In the genomic region with DNA sequence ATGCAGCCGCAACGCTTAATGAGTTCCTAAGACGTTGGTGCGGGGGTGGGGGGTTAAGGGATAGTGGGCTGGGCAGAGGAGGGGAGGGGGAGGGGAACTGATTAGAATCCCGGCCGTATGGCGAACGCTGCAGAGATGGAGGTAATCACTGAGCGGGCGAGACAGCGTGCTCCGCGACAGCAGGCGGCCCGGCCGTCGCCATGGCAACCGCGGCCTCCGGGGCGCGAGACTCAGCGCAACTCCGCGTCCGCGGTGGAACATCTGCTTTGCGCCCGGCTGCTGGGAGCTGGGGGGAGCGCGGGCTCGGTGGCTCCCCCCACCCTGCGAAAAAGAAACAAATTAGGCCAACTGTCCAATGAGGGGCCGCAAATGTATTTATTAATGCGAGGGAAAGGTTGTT, we compare ENCODE assay signal across 8 mouse cellular contexts. TPM values are rescaled to one million over a fixed set of nuclear protein-coding genes. Genes with fewer than 3 reads are reported as not detected.
A peak's percentile ranks its signal among the peaks of the same experiment; 100 is the strongest.
DNase-seq lines count a peak whose midpoint lies in the region; ATAC-seq lines count a peak whose summit lies in the region.

No protein-coding gene starts in this region.

- 0% methylated on average over 35 of the region's 35 CpGs for whole genome bisulfite sequencing in forebrain, embryonic 14.5 days
- WGBS in lung, embryonic 15.5 days: 1% methylated on average over 35 of the region's 35 CpGs

- peak overlapping the region; percentile 53 for H3K4me2 ChIP-seq in forebrain, embryonic 14.5 days (ENCODE audit: low read length)
- peak overlapping the region; percentile 83 for H3K4me2 ChIP-seq in lung, embryonic 15.5 days

- no peaks in the 10 kb centered on the region for H3K27me3 ChIP-seq in forebrain, embryonic 14.5 days (replicated peaks; ENCODE audit: control insufficient read depth, insufficient read depth, low read length)
- peaks cover 38% of the 10 kb centered on the region; the same call in 1 of the 2 replicates for H3K27me3 ChIP-seq in lung, embryonic 15.5 days

- intact Hi-C loops in heart, postnatal 36 days (cut with DNase I): no loop called here

- ATAC-seq in forebrain, embryonic 14.5 days: peak; percentile 92
- ATAC-seq in lung, embryonic 15.5 days (ENCODE audit: borderline replicate concordance, extremely low read depth, low FRiP score, low TSS enrichment): peak; percentile 76; the same call in 1 of the 2 replicates

- H3K27ac ChIP-seq in forebrain, embryonic 14.5 days (ENCODE audit: low read depth, low read length): peak overlapping the region; percentile 100
- H3K27ac ChIP-seq in lung, embryonic 15.5 days: no peak overlapping the region

- H3K36me3 ChIP-seq in forebrain, embryonic 14.5 days (ENCODE audit: control insufficient read depth, insufficient read depth, low read length): no peaks in the 10 kb centered on the region
- no peaks in the 10 kb centered on the region for H3K36me3 ChIP-seq in lung, embryonic 15.5 days

- peak; percentile 82 for DNase-seq in ES-CJ7 (ENCODE audit: low read depth, low spot score)
- peak; percentile 73 for DNase-seq in brain, embryonic 18.5 days (ENCODE audit: low read depth, low spot score)
- peak; percentile 97 for DNase-seq in forebrain, embryonic 14.5 days (ENCODE audit: low spot score)
- DNase-seq in heart, postnatal 36 days: peak; percentile 61 to 65
- DNase-seq in layer of hippocampus, postnatal 10 days (ENCODE audit: low spot score in 2 of 2): peak; percentile 77 to 86
- DNase-seq in ovary, postnatal 36 days (ENCODE audit: low spot score): peak; percentile 76
- peak; percentile 81 for DNase-seq in thymus, postnatal 14 days

- H3K9ac ChIP-seq in forebrain, embryonic 14.5 days (ENCODE audit: low read length): peak overlapping the region; percentile 70
- H3K9ac ChIP-seq in lung, embryonic 15.5 days: no peak overlapping the region

- peaks cover 57% of the 10 kb centered on the region for H3K4me1 ChIP-seq in forebrain, embryonic 14.5 days (ENCODE audit: control insufficient read depth, insufficient read depth, low read length)
- peaks cover 30% of the 10 kb centered on the region for H3K4me1 ChIP-seq in lung, embryonic 15.5 days

- H3K9me3 ChIP-seq in forebrain, embryonic 14.5 days (replicated peaks; ENCODE audit: control insufficient read depth, low read length): no peaks in the 10 kb centered on the region
- H3K9me3 ChIP-seq in lung, embryonic 15.5 days: no peaks in the 10 kb centered on the region

- H3K4me3 ChIP-seq in forebrain, embryonic 14.5 days (ENCODE audit: low read depth, low read length): peak overlapping the region; percentile 18; the same call in 1 of the 2 replicates
- peak overlapping the region; percentile 38 for H3K4me3 ChIP-seq in lung, embryonic 15.5 days

RNA-seq across cellular contexts. Expression of a gene that starts 26.1 kb away (rescaled TPM):
- 14.7 and 15.0 TPM in 2 replicates for polyA plus RNA-seq in forebrain, embryonic 14.5 days (2014; fragmentation: Nextera tagmentation; extraction: Ambion mirVana)
- 10 to 100 TPM; 36.0 to 39.4 TPM for total RNA-seq in heart, postnatal 36 days (2021)
- total RNA-seq in layer of hippocampus, postnatal 10 days (2021): 1 to 10 TPM; 4.2 to 5.6 TPM
- polyA plus RNA-seq in lung, embryonic 15.5 days (2015; fragmentation: Nextera tagmentation; extraction: Ambion mirVana): 134 and 138 TPM in 2 replicates

RNA-seq across cellular contexts. Expression of a gene that starts 40.6 kb away (rescaled TPM):
- 91.2 and 98.4 TPM in 2 replicates for polyA plus RNA-seq in forebrain, embryonic 14.5 days (2014; fragmentation: Nextera tagmentation; extraction: Ambion mirVana)
- total RNA-seq in heart, postnatal 36 days (2021): 10 to 100 TPM; 22.7 to 23.7 TPM
- 10 to 100 TPM; 53.4 to 59.6 TPM for total RNA-seq in layer of hippocampus, postnatal 10 days (2021)
- polyA plus RNA-seq in lung, embryonic 15.5 days (2015; fragmentation: Nextera tagmentation; extraction: Ambion mirVana): 65.8 and 67.2 TPM in 2 replicates

RNA-seq across cellular contexts. Expression of a gene that starts 46.0 kb away (rescaled TPM):
- 28.0 and 38.6 TPM in 2 replicates for polyA plus RNA-seq in forebrain, embryonic 14.5 days (2014; fragmentation: Nextera tagmentation; extraction: Ambion mirVana)
- total RNA-seq in heart, postnatal 36 days (2021): 100 to 1,000 TPM; 397 to 404 TPM
- total RNA-seq in layer of hippocampus, postnatal 10 days (2021): 100 to 1,000 TPM; 183 to 193 TPM
- 62.5 and 65.0 TPM in 2 replicates for polyA plus RNA-seq in lung, embryonic 15.5 days (2015; fragmentation: Nextera tagmentation; extraction: Ambion mirVana)

RNA-seq across cellular contexts. Expression of a gene that starts 52.2 kb away (rescaled TPM):
- 0.09 TPM in 1 of 2 replicates, not detected in the other for polyA plus RNA-seq in forebrain, embryonic 14.5 days (2014; fragmentation: Nextera tagmentation; extraction: Ambion mirVana)
- total RNA-seq in heart, postnatal 36 days (2021): 1 to 10 TPM in 1 of 2 experiments, under 1 TPM in 1; 0.73 to 1.8 TPM
- not detected for total RNA-seq in layer of hippocampus, postnatal 10 days (2021)
- polyA plus RNA-seq in lung, embryonic 15.5 days (2015; fragmentation: Nextera tagmentation; extraction: Ambion mirVana): 38.2 and 40.1 TPM in 2 replicates

Comparison
In these comparisons a context has a peak if more than half of its experiments do, and no peak if none do; other contexts are left out.
1. RNA of a gene that starts 26.1 kb away (total RNA-seq): 36.0 to 39.4 TPM in heart, postnatal 36 days; 4.2 to 5.6 TPM in layer of hippocampus, postnatal 10 days; every median in the first group is over 4 times any median in the second.
2. Peak in every context shown above with its lines, with median percentiles within 50 percentile points of each other: DNase-seq.